Mouse (Mus musculus): ENCODE measurements around the gene Nsun2. TPM values are rescaled to one million over a fixed set of nuclear protein-coding genes. Genes with fewer than 3 reads are reported as not detected.

Nsun2 gene
- polyA plus RNA-seq, 1 experiment: 1.6 TPM

DNA sequence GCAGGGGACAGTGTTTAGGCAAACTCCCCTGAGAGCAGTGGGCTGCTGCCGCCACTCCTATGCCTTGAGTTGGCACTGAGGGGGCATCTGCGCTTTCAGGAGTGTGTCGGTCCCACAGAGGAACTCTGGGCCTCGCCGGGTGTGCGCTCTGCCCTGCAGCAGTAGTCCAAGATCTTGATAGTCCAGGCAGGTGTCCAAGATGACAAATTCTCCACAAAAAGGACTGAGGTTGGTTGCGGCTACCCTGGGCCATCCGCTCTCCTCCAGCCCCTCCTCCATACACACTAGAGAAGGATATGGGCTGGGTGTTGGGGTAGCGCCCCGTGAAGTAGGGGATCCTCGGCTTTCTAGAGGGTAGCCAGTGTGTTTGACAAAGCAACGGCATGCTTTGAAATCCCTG lies 10.0 kb downstream of the Nsun2 start:
- H3K27me3 ChIP-seq (ENCODE audit: control insufficient read depth): no peaks in the 10 kb centered on the region
- no peaks in the 10 kb centered on the region for H3K9me3 ChIP-seq (ENCODE audit: control insufficient read depth, low read length)
- no peaks in the 10 kb centered on the region for H3K36me3 ChIP-seq (ENCODE audit: control insufficient read depth)
- TF ChIP-seq GATA1 (IDR thresholded peaks at IDR 0.05; ENCODE audit: low read length) (no peak), TAL1 (IDR thresholded peaks at IDR 0.05; ENCODE audit: low read length) (no peak)
- H3K4me1 ChIP-seq (ENCODE audit: control insufficient read depth): peaks cover 6% of the 10 kb centered on the region
- no peak overlapping the region for H3K4me3 ChIP-seq (replicated peaks)

DNA sequence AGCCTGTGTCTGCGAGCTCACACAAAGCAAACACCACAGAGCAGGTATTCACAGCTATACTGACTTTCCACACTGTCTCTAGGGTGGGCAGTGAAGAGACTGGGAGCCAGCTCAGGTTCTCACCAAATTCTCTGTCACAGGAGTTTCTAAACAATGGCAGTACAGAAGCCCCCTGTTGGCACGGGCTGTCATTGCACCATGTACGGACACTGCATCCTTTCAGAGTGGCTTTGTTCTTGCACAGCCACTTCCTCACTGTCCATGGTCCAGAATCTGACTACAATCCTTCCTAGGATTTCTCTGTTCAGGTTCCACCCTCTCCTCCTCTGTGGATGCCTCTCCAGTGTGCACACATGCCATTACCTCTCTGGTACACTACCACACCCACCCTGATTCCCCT lies 11.5 kb downstream of the Nsun2 start:
- H3K4me1 ChIP-seq (ENCODE audit: control insufficient read depth): peaks cover 3% of the 10 kb centered on the region
- TF ChIP-seq GATA1 (IDR thresholded peaks at IDR 0.05; ENCODE audit: low read length) (no peak), TAL1 (IDR thresholded peaks at IDR 0.05; ENCODE audit: low read length) (no peak)
- no peak overlapping the region for H3K4me3 ChIP-seq (replicated peaks)
- no peaks in the 10 kb centered on the region for H3K27me3 ChIP-seq (ENCODE audit: control insufficient read depth)
- no peaks in the 10 kb centered on the region for H3K9me3 ChIP-seq (ENCODE audit: control insufficient read depth, low read length)
- H3K36me3 ChIP-seq (ENCODE audit: control insufficient read depth): no peaks in the 10 kb centered on the region

DNA sequence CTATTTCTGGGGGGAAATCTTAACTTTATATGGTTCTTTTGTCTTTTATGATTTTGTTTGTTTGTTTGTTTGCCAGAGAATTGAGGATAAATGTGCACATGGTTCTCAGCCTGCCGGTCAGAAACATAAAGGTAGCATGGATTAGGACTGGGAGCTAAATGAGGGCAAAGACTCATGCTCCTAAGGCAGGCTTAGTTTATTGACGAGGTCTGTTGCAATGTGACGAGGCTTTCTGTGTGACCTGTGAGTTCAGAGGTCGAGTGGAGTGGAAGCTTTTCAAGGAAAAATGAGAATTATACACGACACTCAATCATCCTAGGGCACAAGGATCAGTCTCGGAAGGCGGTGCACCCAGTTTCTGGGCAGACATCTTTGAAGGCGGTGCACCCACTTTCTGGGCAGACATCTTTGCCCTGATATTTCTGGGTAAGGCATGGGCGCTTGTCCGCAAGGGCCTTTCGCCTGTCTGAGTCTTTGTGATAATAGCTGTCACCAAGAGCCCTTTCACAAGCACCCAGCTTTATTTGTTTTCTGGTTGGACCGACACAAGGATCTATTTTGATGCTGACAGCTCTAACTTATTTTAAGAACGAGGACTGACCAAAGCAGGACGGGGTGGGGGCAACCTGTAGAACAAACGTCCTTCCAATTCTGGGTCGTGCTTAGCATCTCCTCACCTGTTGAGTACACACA lies 14.1 kb downstream of the Nsun2 start:
- Histone ChIP-seq H3K4me3 (replicated peaks) (no peak overlapping the region), H3K9me3 (ENCODE audit: control insufficient read depth, low read length) (no peaks in the 10 kb centered on the region), H3K4me1 (ENCODE audit: control insufficient read depth) (no peaks in the 10 kb centered on the region), H3K27me3 (ENCODE audit: control insufficient read depth) (no peaks in the 10 kb centered on the region), H3K36me3 (ENCODE audit: control insufficient read depth) (no peaks in the 10 kb centered on the region)
- TF ChIP-seq TAL1 (IDR thresholded peaks at IDR 0.05; ENCODE audit: low read length) (no peak), GATA1 (IDR thresholded peaks at IDR 0.05; ENCODE audit: low read length) (no peak)

DNA sequence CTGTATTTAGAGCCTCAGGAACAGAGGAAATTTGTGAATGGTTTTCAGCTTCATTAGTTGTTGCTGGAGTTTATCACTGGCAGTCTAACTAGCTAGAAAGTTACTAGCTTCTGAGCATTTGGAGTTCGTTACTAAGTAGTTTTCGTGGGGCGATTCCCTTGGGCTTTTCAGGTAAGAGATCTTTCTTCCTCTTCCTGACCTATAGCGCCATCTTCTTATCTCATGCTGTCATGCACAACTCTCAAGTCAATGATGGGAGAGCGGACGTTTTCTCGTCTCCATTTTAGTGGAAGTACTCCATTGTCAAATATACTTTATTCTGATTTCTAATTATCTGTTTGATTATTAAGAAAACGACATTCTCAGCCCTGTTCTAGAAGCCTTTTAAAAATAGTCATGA lies 16.4 kb downstream of the Nsun2 start:
- H3K4me1 ChIP-seq (ENCODE audit: control insufficient read depth): no peaks in the 10 kb centered on the region
- no peaks in the 10 kb centered on the region for H3K36me3 ChIP-seq (ENCODE audit: control insufficient read depth)
- H3K27me3 ChIP-seq (ENCODE audit: control insufficient read depth): no peaks in the 10 kb centered on the region
- H3K9me3 ChIP-seq (ENCODE audit: control insufficient read depth, low read length): no peaks in the 10 kb centered on the region
- TF ChIP-seq TAL1 (IDR thresholded peaks at IDR 0.05; ENCODE audit: low read length): no peak
- TF ChIP-seq GATA1 (IDR thresholded peaks at IDR 0.05; ENCODE audit: low read length): no peak
- no peak overlapping the region for H3K4me3 ChIP-seq (replicated peaks)

DNA sequence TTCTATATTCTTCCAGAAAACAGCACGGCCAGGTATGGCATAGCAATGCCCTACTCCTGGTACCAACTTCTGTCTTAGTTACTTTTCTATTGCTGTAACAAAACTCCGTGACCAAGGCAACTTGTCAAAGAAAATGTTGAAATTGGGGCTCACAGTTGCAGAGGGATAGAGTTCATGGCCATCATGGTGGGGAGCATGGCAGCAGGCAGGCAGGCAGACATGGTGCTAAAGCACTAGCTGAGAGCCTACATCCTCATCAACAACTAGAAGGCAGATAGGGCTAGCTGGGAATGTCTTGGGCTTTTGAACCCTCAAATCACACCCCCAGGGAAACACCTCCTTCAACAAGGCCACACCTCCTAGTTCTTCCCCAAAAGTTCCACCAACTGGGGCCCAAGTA lies 17.3 kb downstream of the Nsun2 start:
- H3K4me3 ChIP-seq (replicated peaks): no peak overlapping the region
- no peaks in the 10 kb centered on the region for H3K4me1 ChIP-seq (ENCODE audit: control insufficient read depth)
- H3K36me3 ChIP-seq (ENCODE audit: control insufficient read depth): no peaks in the 10 kb centered on the region
- TF ChIP-seq TAL1 (IDR thresholded peaks at IDR 0.05; ENCODE audit: low read length) (no peak), GATA1 (IDR thresholded peaks at IDR 0.05; ENCODE audit: low read length) (no peak)
- no peaks in the 10 kb centered on the region for H3K9me3 ChIP-seq (ENCODE audit: control insufficient read depth, low read length)
- no peaks in the 10 kb centered on the region for H3K27me3 ChIP-seq (ENCODE audit: control insufficient read depth)

DNA sequence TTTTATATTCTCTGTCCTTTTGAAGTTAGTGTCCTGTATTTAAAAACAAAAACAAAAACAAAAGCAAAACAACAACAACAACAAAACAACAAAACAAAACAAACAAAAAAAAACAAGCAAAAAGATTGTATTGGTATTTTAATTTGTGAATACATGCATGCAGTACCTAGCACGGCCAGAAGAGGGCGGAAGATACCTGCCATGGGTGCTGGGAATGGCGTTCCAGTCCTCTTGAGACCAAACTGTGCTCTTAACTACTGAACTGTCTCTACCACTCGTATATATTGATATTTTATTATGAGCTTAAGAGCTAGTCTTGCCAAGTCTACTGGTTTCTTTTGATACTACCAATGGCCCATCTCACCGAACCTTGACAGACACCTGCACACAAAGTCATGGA lies 19.5 kb downstream of the Nsun2 start:
- Histone ChIP-seq H3K27me3 (ENCODE audit: control insufficient read depth) (no peaks in the 10 kb centered on the region), H3K4me3 (replicated peaks) (no peak overlapping the region), H3K36me3 (ENCODE audit: control insufficient read depth) (no peaks in the 10 kb centered on the region), H3K4me1 (ENCODE audit: control insufficient read depth) (peaks cover 3% of the 10 kb centered on the region), H3K9me3 (ENCODE audit: control insufficient read depth, low read length) (no peaks in the 10 kb centered on the region)
- TF ChIP-seq GATA1 (IDR thresholded peaks at IDR 0.05; ENCODE audit: low read length) (no peak), TAL1 (IDR thresholded peaks at IDR 0.05; ENCODE audit: low read length) (no peak)

DNA sequence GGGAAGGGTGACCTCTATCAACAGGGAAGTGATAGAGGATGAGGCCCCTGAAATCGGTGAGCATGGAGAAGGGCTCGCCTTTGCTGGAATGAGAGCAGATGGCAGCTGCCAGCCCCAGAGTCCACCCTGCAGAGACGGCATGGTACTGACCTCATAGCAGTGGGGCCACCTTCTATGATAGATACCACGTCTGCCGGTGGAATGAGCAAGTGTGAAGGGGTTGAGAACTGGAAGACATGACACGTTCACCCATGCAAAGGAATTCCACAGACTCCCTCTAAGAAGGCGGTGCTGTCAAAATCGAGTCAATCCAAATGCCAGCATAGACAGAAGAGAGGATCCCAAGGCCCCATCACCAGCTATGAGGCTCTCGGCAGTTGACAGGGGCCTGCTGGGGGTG lies 20.7 kb downstream of the Nsun2 start:
- Histone ChIP-seq H3K4me3 (replicated peaks) (no peak overlapping the region), H3K9me3 (ENCODE audit: control insufficient read depth, low read length) (no peaks in the 10 kb centered on the region), H3K27me3 (ENCODE audit: control insufficient read depth) (no peaks in the 10 kb centered on the region), H3K4me1 (ENCODE audit: control insufficient read depth) (peaks cover 3% of the 10 kb centered on the region), H3K36me3 (ENCODE audit: control insufficient read depth) (no peaks in the 10 kb centered on the region)
- TF ChIP-seq TAL1 (IDR thresholded peaks at IDR 0.05; ENCODE audit: low read length) (no peak), GATA1 (IDR thresholded peaks at IDR 0.05; ENCODE audit: low read length) (no peak)

DNA sequence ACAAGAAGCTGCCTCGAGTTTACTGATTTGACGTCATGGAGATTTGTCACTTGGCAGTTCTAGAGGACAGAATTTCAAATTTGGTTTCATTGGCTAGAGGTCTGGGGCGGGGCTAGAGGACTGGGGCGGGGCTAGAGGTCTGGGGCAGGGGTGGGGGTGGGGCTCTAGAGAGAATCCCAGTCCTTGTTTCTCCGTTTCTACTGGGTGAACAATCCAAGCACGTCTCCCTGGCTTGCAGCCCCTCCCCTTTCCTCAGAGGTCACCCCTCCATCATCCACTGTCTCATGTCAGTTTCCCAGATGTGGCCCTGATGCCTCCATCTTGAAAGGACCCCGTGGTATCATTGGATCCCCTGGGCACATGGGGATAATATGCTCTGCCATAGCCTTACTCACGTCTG lies 21.5 kb downstream of the Nsun2 start:
- Histone ChIP-seq H3K4me3 (replicated peaks) (no peak overlapping the region), H3K9me3 (ENCODE audit: control insufficient read depth, low read length) (no peaks in the 10 kb centered on the region), H3K36me3 (ENCODE audit: control insufficient read depth) (no peaks in the 10 kb centered on the region), H3K27me3 (ENCODE audit: control insufficient read depth) (no peaks in the 10 kb centered on the region), H3K4me1 (ENCODE audit: control insufficient read depth) (peaks cover 6% of the 10 kb centered on the region)
- TF ChIP-seq GATA1 (IDR thresholded peaks at IDR 0.05; ENCODE audit: low read length): no peak
- TF ChIP-seq TAL1 (IDR thresholded peaks at IDR 0.05; ENCODE audit: low read length): no peak

DNA sequence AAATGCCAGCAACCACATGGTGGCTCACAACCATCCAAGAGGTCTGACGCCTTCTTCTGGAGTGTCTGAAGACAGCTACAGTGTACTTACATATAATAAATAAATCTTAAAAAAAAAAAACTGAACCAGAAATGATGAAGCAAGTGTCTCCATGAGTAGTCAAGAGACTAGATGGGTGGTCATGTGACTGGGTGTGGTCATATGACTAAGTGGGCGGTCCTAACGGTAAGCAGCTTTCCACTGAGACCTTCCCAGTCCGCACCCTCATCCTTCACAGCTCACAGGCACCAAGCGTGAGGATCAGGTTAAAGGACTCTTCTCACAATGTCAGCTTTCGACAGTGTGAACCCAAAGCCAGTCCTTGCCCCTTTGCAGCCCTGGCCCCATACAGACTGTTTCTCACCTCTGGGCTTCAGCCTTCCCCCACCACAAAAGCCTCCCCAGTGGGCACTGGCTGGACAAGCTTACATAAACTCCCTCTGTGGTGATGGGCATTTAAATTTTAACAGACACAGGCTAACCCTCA lies 22.5 kb downstream of the Nsun2 start:
- TF ChIP-seq GATA1 (IDR thresholded peaks at IDR 0.05; ENCODE audit: low read length) (no peak), TAL1 (IDR thresholded peaks at IDR 0.05; ENCODE audit: low read length) (no peak)
- Histone ChIP-seq H3K4me3 (replicated peaks) (no peak overlapping the region), H3K9me3 (ENCODE audit: control insufficient read depth, low read length) (no peaks in the 10 kb centered on the region), H3K27me3 (ENCODE audit: control insufficient read depth) (no peaks in the 10 kb centered on the region), H3K4me1 (ENCODE audit: control insufficient read depth) (peaks cover 6% of the 10 kb centered on the region), H3K36me3 (ENCODE audit: control insufficient read depth) (no peaks in the 10 kb centered on the region)

DNA sequence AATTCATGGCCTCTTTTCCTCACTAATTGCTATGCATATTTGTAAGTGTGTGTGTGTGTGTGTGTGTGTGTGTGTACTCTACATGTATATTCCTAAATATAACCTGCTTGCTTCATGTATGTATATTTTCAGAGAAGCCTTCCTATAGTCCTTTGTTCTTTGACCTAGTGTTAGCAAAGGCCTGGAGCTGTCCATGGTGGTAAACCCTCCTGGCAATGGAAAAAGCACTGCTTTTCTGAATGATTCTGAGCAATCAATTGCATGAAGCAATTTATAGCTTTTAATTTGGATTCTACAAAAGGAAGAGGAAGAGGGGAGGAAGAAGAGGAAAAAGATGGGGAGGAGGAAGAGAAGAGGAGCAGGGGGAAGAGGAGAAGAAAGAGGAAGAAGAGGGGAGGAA lies 23.2 kb downstream of the Nsun2 start:
- no peaks in the 10 kb centered on the region for H3K9me3 ChIP-seq (ENCODE audit: control insufficient read depth, low read length)
- H3K4me3 ChIP-seq (replicated peaks): no peak overlapping the region
- H3K27me3 ChIP-seq (ENCODE audit: control insufficient read depth): no peaks in the 10 kb centered on the region
- TF ChIP-seq TAL1 (IDR thresholded peaks at IDR 0.05; ENCODE audit: low read length): no peak
- no peak for TF ChIP-seq GATA1 (IDR thresholded peaks at IDR 0.05; ENCODE audit: low read length)
- H3K36me3 ChIP-seq (ENCODE audit: control insufficient read depth): no peaks in the 10 kb centered on the region
- peaks cover 6% of the 10 kb centered on the region for H3K4me1 ChIP-seq (ENCODE audit: control insufficient read depth)
